Mouse (Mus musculus) left cerebral cortex, postnatal 4 days (tissue): Measurements from ENCODE around the gene Rbm42. TPM values are rescaled to one million over a fixed set of nuclear protein-coding genes. Genes with fewer than 3 reads are reported as not detected.

ENCODE experiments used
- DNase-seq: peaks from one replicate; pipeline ENCODE4 v3.0.0-alpha.2; 2022
- intact Hi-C: fragments of 180-260 bp; cut with DNase I; formaldehyde crosslinking; loops from one replicate; pipeline ENCODE4 v1.15.1; 2025
- total RNA-seq, 2 experiments: library from RNA; stranded (reverse); gene quantifications; 2 replicates each; pipeline ENCODE4 v1.2.3; 2021

Rbm42 gene
- total RNA-seq: 10 to 100 TPM; 81.9 TPM

- intact Hi-C loops: no loop called here
- peak; percentile 98 for DNase-seq
Observed at GRCm38 (mm10) chr7:30649591-30650540, at the start of gene Rbm42. Gene Rbm42 (minus strand): TSS chr7:30650317.

DNA sequence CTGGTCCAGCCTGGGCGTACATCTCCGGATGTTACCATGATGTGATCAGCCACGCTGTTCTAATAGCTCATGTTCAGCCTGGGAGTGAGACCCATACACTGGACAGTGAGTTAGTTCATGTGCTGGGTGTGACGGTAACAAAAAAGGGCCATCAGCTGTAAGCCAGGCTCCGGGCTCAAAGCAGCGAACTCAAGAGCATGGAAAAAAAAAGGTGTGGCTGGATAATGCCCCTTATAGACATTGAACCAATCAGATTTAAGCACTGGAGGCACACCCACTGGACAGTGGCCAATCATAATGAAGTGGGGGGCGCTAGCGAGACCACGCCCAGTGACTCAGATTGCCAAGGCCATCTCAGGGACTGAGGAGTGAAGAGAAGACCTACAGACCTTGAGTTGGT lies 48.5 kb upstream of the Rbm42 start, which contains the start of gene 2200002J24Rik:
TSS of gene 2200002J24Rik (plus strand) at position 338 of the 400 bp plus-strand sequence.
- DNase-seq: peak; percentile 33
- intact Hi-C loops: no loop called here

GRCm38 (mm10) chr7:30698101-30698500 lies 48.0 kb upstream of the Rbm42 start:
- intact Hi-C loops: no loop called here
- DNase-seq: no peak

GRCm38 (mm10) chr7:30688325-30688724 lies 38.2 kb upstream of the Rbm42 start:
- no peak for DNase-seq
- intact Hi-C loops: no loop called here

DNA sequence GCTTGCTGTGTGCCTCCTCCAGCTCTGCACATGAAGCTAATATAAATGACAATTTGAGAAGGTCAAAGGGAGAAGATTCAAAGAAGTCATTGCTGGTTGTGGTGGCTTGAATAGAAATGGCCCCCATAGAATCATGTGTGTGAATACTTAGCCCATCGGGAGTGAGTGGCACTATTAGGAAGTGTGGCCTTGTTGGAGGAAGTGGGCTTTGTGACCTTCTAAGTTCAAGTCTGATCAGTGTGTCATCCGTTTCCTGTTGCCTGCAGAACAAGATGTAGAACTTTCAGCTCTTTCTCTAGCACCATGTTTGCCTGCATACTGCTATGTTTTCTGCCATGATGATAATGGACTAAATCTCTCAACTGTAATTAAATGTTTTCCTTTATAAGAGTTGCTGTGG lies 33.3 kb upstream of the Rbm42 start:
- intact Hi-C loops: no loop called here
- DNase-seq: no peak

DNA sequence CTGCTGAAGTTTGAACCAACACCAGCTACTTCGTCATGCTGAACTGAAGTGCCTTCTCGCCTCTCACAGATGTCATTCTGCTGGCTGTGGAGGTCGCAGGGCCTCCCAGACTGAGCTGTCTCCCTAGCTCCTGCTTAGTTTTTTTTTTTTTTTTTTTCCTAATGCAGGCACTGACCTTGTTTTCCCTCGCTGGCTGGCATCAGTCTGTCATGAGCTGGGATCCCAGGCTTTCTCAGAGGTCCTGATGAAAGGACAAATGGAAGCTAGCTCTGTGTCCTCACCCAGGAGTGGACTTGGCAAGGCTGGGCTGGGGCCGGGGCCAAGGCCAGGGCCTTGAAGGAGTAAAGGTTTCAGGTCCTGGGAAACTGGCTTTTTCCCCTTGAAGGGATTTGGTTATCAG lies 31.8 kb upstream of the Rbm42 start:
- no peak for DNase-seq
- intact Hi-C loops: no loop called here

DNA sequence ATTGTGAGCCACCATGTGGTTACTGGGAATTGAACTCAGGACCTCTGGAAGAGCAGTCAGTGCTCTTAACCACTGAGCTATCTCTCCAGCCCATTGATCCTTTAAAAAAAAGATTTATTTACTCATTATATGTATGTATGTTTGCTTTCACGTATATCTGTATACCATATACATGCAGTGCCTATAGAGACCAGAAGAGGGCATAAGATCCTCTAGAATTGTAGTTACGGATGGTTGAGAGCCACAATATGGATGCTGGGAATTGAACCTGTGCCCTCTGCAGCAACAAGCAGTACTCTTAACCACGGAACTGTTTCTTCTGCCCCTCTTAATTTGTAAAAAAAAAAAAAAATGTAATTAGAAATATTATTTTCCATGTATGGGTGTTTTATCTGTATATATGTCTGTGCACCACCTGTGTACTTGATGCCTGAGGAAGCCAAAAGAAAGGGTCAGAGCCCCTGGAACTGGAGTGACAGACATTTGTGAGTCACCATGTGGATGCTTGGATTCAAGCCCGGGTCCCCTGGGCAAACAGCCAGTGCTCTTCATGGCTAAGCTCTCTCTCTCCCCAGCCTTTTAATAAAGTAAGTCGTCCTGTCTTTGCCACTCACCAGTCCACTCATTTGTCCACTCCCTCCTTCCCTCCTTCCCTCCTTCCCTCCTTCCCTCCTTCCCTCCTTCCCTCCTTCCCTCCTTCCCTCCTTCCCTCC lies 28.3 kb upstream of the Rbm42 start:
- DNase-seq: peak; percentile 84
- intact Hi-C loops: no loop called here

- intact Hi-C loops: no loop called here
- no peak for DNase-seq
Observed at GRCm38 (mm10) chr7:30671480-30671879, 21.4 kb upstream of the Rbm42 start, which contains the start of gene Pmis2. Gene Pmis2 (minus strand): TSS chr7:30671605.

GRCm38 (mm10) chr7:30669229-30669628 lies 19.1 kb upstream of the Rbm42 start:
- DNase-seq: no peak
- intact Hi-C loops: no loop called here

GRCm38 (mm10) chr7:30665321-30665720 lies 15.2 kb upstream of the Rbm42 start:
- intact Hi-C loops: no loop called here
- peak; percentile 25 for DNase-seq

DNA sequence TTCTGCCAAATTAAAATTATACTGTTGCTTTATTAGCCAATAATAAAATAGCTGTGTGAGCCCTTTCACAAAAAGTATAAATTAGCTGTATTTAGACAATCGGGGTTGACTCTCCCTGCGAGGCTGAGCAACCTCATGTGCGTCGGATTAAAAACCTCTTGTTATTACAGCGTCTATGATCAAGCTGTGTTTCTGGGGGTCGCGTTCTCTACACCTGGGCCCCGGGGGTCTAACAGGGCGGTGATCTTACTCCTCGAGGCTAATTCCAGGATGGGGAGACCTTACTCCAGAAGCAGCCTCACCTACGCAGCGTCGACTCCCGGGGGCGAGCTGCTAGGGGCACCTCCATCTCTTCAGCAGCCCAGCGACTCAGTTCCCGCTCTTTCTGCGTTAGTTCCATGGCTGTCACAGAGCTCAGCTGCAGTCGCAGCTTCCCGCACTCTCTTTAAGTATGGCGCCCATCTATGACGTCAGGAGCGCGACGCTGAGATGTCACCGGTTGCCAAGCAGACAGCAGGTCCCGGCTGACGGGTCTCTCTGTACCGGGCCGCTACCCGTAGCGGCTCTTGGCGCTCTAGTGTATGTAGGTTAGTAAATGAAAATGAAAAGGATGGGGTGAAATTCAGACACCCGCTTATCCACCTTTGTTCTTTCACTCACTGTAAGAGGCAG lies 14.5 kb upstream of the Rbm42 start, which contains the start of gene Haus5:
TSS of gene Haus5 (minus strand) at position 466 of the 672 bp plus-strand sequence.
- intact Hi-C loops: no loop called here

GRCm38 (mm10) chr7:30639083-30639482 lies 11.0 kb downstream of the Rbm42 start:
- DNase-seq: no peak
- intact Hi-C loops: no loop called here

More for the DNA sequence above, 14.5 kb upstream of the Rbm42 start, which contains the start of gene Haus5:
- peak; percentile 92 for DNase-seq

GRCm38 (mm10) chr7:30636395-30636794 lies 13.7 kb downstream of the Rbm42 start:
- no peak for DNase-seq
- intact Hi-C loops: no loop called here

- intact Hi-C loops: no loop called here
- DNase-seq: no peak
Observed at GRCm38 (mm10) chr7:30635752-30636151, 14.4 kb downstream of the Rbm42 start, which contains the start of gene Etv2. Gene Etv2 (minus strand): TSS chr7:30635852.

DNA sequence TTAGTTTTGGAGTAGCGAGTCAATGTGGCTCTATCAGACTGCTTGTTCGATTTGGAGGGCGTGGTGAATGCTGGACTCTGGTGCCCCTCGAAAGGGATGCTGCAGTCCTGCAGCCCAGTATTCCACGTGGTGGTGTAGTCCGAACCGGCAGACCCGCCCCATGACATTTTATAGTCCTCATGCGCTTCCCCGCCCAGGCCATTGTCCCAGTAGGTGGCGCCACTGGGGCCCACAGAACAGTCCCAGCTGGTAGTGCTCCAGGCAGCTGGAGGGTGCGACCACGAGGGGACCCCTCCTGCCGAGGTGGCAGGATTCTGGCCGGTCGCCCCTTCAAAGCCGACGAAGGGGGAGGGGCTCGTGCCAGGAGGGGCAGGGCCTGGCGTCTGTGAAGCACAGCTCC lies 15.5 kb downstream of the Rbm42 start:
- intact Hi-C loops: no loop called here
- DNase-seq: peak; percentile 78

DNA sequence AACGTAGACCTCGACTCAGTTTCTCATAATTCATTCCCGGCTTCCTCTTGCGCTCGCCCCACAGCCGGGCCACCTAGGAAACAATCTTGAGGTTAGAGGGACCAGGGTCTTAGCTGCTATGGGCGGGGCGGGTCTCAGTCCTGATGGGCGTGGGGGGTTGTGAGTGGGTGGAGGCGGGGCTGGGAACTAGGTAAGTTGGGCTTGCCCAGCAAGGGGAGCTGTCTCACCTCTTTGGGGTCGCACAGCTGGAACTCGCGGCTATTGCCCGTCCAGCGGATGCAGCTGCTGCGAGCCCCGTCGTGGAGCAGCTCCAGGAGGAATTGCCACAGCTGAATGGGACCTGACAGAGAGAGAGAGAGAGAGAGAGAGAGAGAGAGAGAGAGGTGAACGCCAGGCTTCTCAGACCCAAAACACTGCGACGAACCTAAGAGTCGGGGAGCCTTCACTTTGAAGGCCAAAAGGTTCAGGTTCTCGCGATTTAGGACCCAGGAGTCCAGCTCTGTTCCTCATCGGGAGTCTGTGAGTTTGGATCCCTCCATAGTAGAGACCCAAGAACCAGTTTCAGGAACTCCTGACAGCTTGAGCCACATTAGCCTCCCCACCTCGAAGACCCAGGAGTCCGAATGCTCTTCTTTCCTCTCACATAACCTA lies 16.2 kb downstream of the Rbm42 start:
- intact Hi-C loops: no loop called here
- DNase-seq: no peak

DNA sequence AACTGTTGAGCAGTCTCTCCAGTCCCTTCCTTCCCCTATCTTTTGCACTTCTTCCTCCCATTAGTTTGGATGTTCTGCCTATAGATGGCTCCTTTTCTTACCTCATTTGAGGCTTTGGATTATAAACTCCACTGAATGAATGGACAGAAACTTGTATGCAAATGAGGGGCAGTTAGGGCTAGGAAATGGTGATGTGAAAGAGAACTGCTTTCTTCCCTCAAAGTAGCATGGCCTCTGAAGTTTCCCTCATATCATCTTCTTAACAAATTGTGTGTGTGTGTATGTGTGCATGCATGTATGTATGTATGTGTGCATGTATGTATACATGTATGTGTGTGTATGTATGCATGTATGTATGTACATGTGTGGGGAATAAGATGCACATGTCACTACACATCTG lies 21.1 kb downstream of the Rbm42 start:
- intact Hi-C loops: no loop called here
- DNase-seq: no peak

- DNase-seq: no peak
- intact Hi-C loops: no loop called here
Observed at GRCm38 (mm10) chr7:30626647-30627046, 23.5 kb downstream of the Rbm42 start.

DNA sequence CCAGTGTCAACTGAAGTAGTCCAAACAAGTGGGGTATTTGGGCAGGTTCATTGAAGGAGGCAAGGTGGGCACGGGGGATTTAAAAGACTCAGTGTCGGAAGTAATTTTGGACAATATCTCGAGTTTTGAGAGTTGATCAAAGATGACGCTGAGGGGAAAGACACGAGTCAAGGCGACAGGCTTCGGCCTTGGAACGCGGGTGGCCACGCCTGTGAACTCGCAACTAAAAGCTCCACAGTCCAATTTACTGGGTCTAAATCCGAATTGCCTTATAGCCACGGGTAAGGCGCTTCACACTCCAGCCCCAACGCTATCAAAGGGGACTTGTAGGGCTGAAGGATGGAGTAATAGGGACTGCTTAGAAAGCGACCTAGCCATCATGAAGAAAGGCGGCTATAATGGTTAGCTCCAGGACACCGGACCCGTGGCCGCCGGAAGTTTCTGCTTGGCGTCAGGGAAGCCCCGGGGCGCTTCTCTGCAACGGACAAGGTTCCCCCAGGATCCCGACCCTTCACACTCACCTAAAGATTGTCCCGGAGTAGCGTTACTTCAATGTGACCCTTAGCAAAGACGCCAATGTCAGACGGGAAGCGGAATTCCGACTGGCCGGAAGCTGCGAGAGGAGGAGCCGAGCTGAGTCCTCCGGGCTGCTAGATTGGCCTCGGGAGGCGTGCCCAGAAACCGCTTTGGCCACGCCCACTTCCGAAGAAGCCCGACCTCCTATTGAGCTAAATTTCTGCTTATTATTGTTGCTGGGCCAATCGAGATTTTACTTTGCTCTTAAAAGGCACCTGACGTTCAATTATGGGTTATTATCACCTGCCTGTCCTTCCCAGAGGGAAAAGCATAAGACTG lies 24.4 kb downstream of the Rbm42 start, which contains the start of gene Cox6b1:
TSS of gene Cox6b1 (minus strand) at position 622 of the 855 bp plus-strand sequence.
- intact Hi-C loops: no loop called here
- DNase-seq: peak; percentile 86
